Mouse (Mus musculus) myocyte (in vitro differentiated cells): ENCODE data around the gene Hdac9. TPM values are rescaled to one million over a fixed set of nuclear protein-coding genes. Genes with fewer than 3 reads are reported as not detected.

Experiments used
- H3K27me3 ChIP-seq: one replicate; pipeline ENCODE4 v1.6.1; 2011; ENCODE audit not compliant: control insufficient read depth, insufficient read depth, insufficient read length
- H3K36me3 ChIP-seq: one replicate; pipeline ENCODE4 v1.6.1; 2011; ENCODE audit not compliant: control insufficient read depth, insufficient read depth
- H3K4me2 ChIP-seq: one replicate; pipeline ENCODE4 v1.6.1; 2011; ENCODE audit warnings: low read depth, control low read depth
- H3K4me3 ChIP-seq: one replicate; pipeline ENCODE4 v1.5.1; 2011; ENCODE audit warnings: mild to moderate bottlenecking, control low read depth, moderate library complexity
- H3K79me2 ChIP-seq: one replicate; pipeline ENCODE4 v1.6.1; 2011; ENCODE audit not compliant: control insufficient read depth, insufficient read depth
- H3ac ChIP-seq: one replicate; pipeline ENCODE4 v1.6.1; 2011; ENCODE audit not compliant: control insufficient read depth, insufficient read length
- CEBPB ChIP-seq: IDR thresholded peaks from 2 replicates; pipeline ENCODE4 v1.6.1; 2011; ENCODE audit warnings: mild to moderate bottlenecking, moderate library complexity; ENCODE audit not compliant: poor library complexity, insufficient read depth, severe bottlenecking
- E2F4 ChIP-seq: IDR thresholded peaks from one replicate; pipeline ENCODE4 v1.6.1; 2011; ENCODE audit warnings: mild to moderate bottlenecking, control low read depth, moderate library complexity; ENCODE audit not compliant: insufficient read depth
- MAX ChIP-seq: IDR thresholded peaks from one replicate; pipeline ENCODE4 v1.6.1; 2011; ENCODE audit warnings: low read depth, mild to moderate bottlenecking, control low read depth
- MYOD1 ChIP-seq, 3 experiments: IDR thresholded peaks; one replicate each; pipeline ENCODE4 v1.6.1; 2011; ENCODE audit warnings: control low read depth in 2 of 3, low read depth in 2 of 3, mild to moderate bottlenecking in 2 of 3, moderate library complexity in 1 of 3; ENCODE audit not compliant: insufficient read length in 2 of 3, control insufficient read depth in 1 of 3
- MYOG ChIP-seq, 3 experiments: IDR thresholded peaks; one replicate each; pipeline ENCODE4 v1.6.1; 2011; ENCODE audit warnings: control low read depth in 2 of 3, low read depth in 2 of 3, mild to moderate bottlenecking in 2 of 3; ENCODE audit not compliant: insufficient read length in 2 of 3, control insufficient read depth in 1 of 3, insufficient read depth in 1 of 3
- POLR2A ChIP-seq: IDR thresholded peaks from one replicate; pipeline ENCODE4 v1.6.1; 2011; ENCODE audit warnings: low read depth, mild to moderate bottlenecking, control low read depth, moderate library complexity; ENCODE audit not compliant: insufficient read length
- POLR2AphosphoS2 ChIP-seq: IDR thresholded peaks from one replicate; pipeline ENCODE4 v1.6.1; 2011; ENCODE audit warnings: low read depth, control low read depth; ENCODE audit not compliant: insufficient read length
- REST ChIP-seq: IDR thresholded peaks from one replicate; pipeline ENCODE4 v1.6.1; 2011; ENCODE audit warnings: mild to moderate bottlenecking, control low read depth, moderate library complexity; ENCODE audit not compliant: insufficient read depth, insufficient read length
- SRF ChIP-seq: IDR thresholded peaks from one replicate; pipeline ENCODE4 v1.6.1; 2011; ENCODE audit warnings: low read depth; ENCODE audit not compliant: control insufficient read depth, insufficient read length
- TCF12 ChIP-seq: IDR thresholded peaks from one replicate; pipeline ENCODE4 v1.6.1; 2011; ENCODE audit warnings: mild to moderate bottlenecking, control low read depth; ENCODE audit not compliant: poor library complexity, insufficient read depth, severe bottlenecking
- TCF3 ChIP-seq: IDR thresholded peaks from one replicate; pipeline ENCODE4 v1.6.1; 2011; ENCODE audit warnings: low read depth, control low read depth; ENCODE audit not compliant: insufficient read length
- USF1 ChIP-seq: IDR thresholded peaks from one replicate; pipeline ENCODE4 v1.6.1; 2011; ENCODE audit warnings: low read depth, mild to moderate bottlenecking, control low read depth, moderate library complexity
- polyA plus RNA-seq: library from polyadenylated mRNA; unstranded; fragments of >200 nt; fragmentation: generic; extraction: Trizol; gene quantifications from one replicate; pipeline ENCODE4 v1.2.1, GENCODE M21; 2012; ENCODE audit warnings: missing spikeins

The Hdac9 gene
- polyA plus RNA-seq, 1 experiment = 0.47 TPM

GRCm38 (mm10) chr12:34155740-34156139, 761.2 kb downstream of the Hdac9 start:
- H3K4me3 ChIP-seq = no peak overlapping the region
- H3K36me3 ChIP-seq = no peaks in the 10 kb centered on the region
- no peak overlapping the region for H3K4me2 ChIP-seq
- TF ChIP-seq CEBPB (no peak), USF1 (no peak), SRF (no peak), POLR2AphosphoS2 (no peak), MYOG (IDR thresholded peaks at IDR 0.05; ENCODE audit: control insufficient read depth in 1 of 3, insufficient read depth in 1 of 3, insufficient read length in 2 of 3, low read depth in 2 of 3) (no peak), TCF3 (no peak), MAX (no peak)
- H3ac ChIP-seq = no peak overlapping the region
- H3K79me2 ChIP-seq = no peaks in the 10 kb centered on the region
- H3K27me3 ChIP-seq = no peaks in the 10 kb centered on the region

GRCm38 (mm10) chr12:34154757-34155156, 762.1 kb downstream of the Hdac9 start:
- H3K79me2 ChIP-seq = no peaks in the 10 kb centered on the region
- TF ChIP-seq REST = no peak
- no peak for TF ChIP-seq MYOD1 (IDR thresholded peaks at IDR 0.05; ENCODE audit: control insufficient read depth in 1 of 3, insufficient read length in 2 of 3, low read depth in 2 of 3)
- TF ChIP-seq TCF12 = no peak
- no peak for TF ChIP-seq TCF3
- no peak for TF ChIP-seq CEBPB
- TF ChIP-seq POLR2A = no peak
- no peak for TF ChIP-seq SRF
- no peak for TF ChIP-seq POLR2AphosphoS2
- TF ChIP-seq E2F4 = no peak
- TF ChIP-seq USF1 = no peak
- TF ChIP-seq MYOG (IDR thresholded peaks at IDR 0.05; ENCODE audit: control insufficient read depth in 1 of 3, insufficient read depth in 1 of 3, insufficient read length in 2 of 3, low read depth in 2 of 3) = no peak
- TF ChIP-seq MAX = no peak
- H3K27me3 ChIP-seq = no peaks in the 10 kb centered on the region
- H3ac ChIP-seq = no peak overlapping the region
- no peaks in the 10 kb centered on the region for H3K36me3 ChIP-seq
- H3K4me2 ChIP-seq = no peak overlapping the region
- H3K4me3 ChIP-seq = no peak overlapping the region

GRCm38 (mm10) chr12:34151336-34151735, 765.6 kb downstream of the Hdac9 start:
- no peaks in the 10 kb centered on the region for H3K36me3 ChIP-seq
- no peak overlapping the region for H3K4me2 ChIP-seq
- H3K4me3 ChIP-seq = no peak overlapping the region
- H3ac ChIP-seq = no peak overlapping the region
- H3K79me2 ChIP-seq = no peaks in the 10 kb centered on the region
- no peaks in the 10 kb centered on the region for H3K27me3 ChIP-seq
- TF ChIP-seq TCF12 (no peak), TCF3 (no peak), POLR2AphosphoS2 (no peak), E2F4 (no peak), USF1 (no peak), REST (no peak), POLR2A (no peak), MYOD1 (IDR thresholded peaks at IDR 0.05; ENCODE audit: control insufficient read depth in 1 of 3, insufficient read length in 2 of 3, low read depth in 2 of 3) (no peak), MAX (no peak), CEBPB (no peak), MYOG (IDR thresholded peaks at IDR 0.05; ENCODE audit: control insufficient read depth in 1 of 3, insufficient read depth in 1 of 3, insufficient read length in 2 of 3, low read depth in 2 of 3) (no peak), SRF (no peak)

- Histone ChIP-seq H3ac (no peak overlapping the region), H3K36me3 (no peaks in the 10 kb centered on the region), H3K4me2 (no peak overlapping the region), H3K4me3 (no peak overlapping the region), H3K79me2 (no peaks in the 10 kb centered on the region), H3K27me3 (no peaks in the 10 kb centered on the region)
- TF ChIP-seq TCF12 (no peak), CEBPB (no peak), MYOG (IDR thresholded peaks at IDR 0.05; ENCODE audit: control insufficient read depth in 1 of 3, insufficient read depth in 1 of 3, insufficient read length in 2 of 3, low read depth in 2 of 3) (no peak), POLR2A (no peak), MYOD1 (IDR thresholded peaks at IDR 0.05; ENCODE audit: control insufficient read depth in 1 of 3, insufficient read length in 2 of 3, low read depth in 2 of 3) (no peak)
Measured at GRCm38 (mm10) chr12:34142743-34143142, 774.2 kb downstream of the Hdac9 start.

- Histone ChIP-seq H3K4me3 (no peak overlapping the region), H3ac (no peak overlapping the region), H3K79me2 (no peaks in the 10 kb centered on the region), H3K4me2 (no peak overlapping the region), H3K27me3 (no peaks in the 10 kb centered on the region), H3K36me3 (no peaks in the 10 kb centered on the region)
- TF ChIP-seq E2F4 (no peak), MYOD1 (IDR thresholded peaks at IDR 0.05; ENCODE audit: control insufficient read depth in 1 of 3, insufficient read length in 2 of 3, low read depth in 2 of 3) (no peak), TCF3 (no peak), SRF (no peak), MYOG (IDR thresholded peaks at IDR 0.05; ENCODE audit: control insufficient read depth in 1 of 3, insufficient read depth in 1 of 3, insufficient read length in 2 of 3, low read depth in 2 of 3) (no peak), USF1 (no peak), POLR2AphosphoS2 (no peak), CEBPB (no peak), REST (no peak), POLR2A (no peak), MAX (no peak), TCF12 (no peak)
Measured at GRCm38 (mm10) chr12:34113336-34113735, 803.6 kb downstream of the Hdac9 start.
